Mouse (Mus musculus): ENCODE measurements around the gene Trcg1. TPM values are rescaled to one million over a fixed set of nuclear protein-coding genes. Genes with fewer than 3 reads are reported as not detected.

Gene Trcg1
- polyA plus RNA-seq, 1 experiment from 2014 or later = not detected

GRCm38 (mm10) chr9:57282686-57283085 lies 46.3 kb downstream of the Trcg1 start:
- 59% methylated on average over 3 of the region's 3 CpGs for WGBS (ENCODE audit: insufficient replicate concordance)
- Histone ChIP-seq H3K27me3 (replicated peaks) (peaks cover 40% of the 10 kb centered on the region), H3K4me3 (no peak overlapping the region), H3K9me3 (replicated peaks) (no peaks in the 10 kb centered on the region), H3K4me1 (peaks cover 36% of the 10 kb centered on the region), H3K36me3 (no peaks in the 10 kb centered on the region), H3K4me2 (no peak overlapping the region), H3K9ac (no peak overlapping the region), H3K27ac (no peak overlapping the region)
- no peak for ATAC-seq

GRCm38 (mm10) chr9:57283311-57283710 lies 47.0 kb downstream of the Trcg1 start:
- no peak overlapping the region for H3K4me3 ChIP-seq
- H3K27me3 ChIP-seq (replicated peaks) = peaks cover 40% of the 10 kb centered on the region
- no peaks in the 10 kb centered on the region for H3K9me3 ChIP-seq (replicated peaks)
- H3K36me3 ChIP-seq = no peaks in the 10 kb centered on the region
- no peak overlapping the region for H3K4me2 ChIP-seq
- 62% methylated on average over 4 of the region's 4 CpGs for WGBS (ENCODE audit: insufficient replicate concordance)
- H3K9ac ChIP-seq = no peak overlapping the region
- peaks cover 31% of the 10 kb centered on the region for H3K4me1 ChIP-seq
- ATAC-seq = no peak
- H3K27ac ChIP-seq = no peak overlapping the region

GRCm38 (mm10) chr9:57287183-57287582 lies 50.8 kb downstream of the Trcg1 start:
- H3K27ac ChIP-seq = no peak overlapping the region

GRCm38 (mm10) chr9:57294905-57295304 lies 58.5 kb downstream of the Trcg1 start:
- 53% methylated on average over 3 of the region's 3 CpGs for WGBS (ENCODE audit: insufficient replicate concordance)
- no peak overlapping the region for H3K4me2 ChIP-seq
- ATAC-seq = no peak

More at GRCm38 (mm10) chr9:57287183-57287582, 50.8 kb downstream of the Trcg1 start:
- 70% methylated on average over 6 of the region's 6 CpGs for WGBS (ENCODE audit: insufficient replicate concordance)
- Histone ChIP-seq H3K36me3 (no peaks in the 10 kb centered on the region), H3K4me2 (no peak overlapping the region), H3K4me1 (peaks cover 9% of the 10 kb centered on the region; the same call in 1 of the 2 replicates), H3K4me3 (no peak overlapping the region), H3K27me3 (replicated peaks) (peaks cover 20% of the 10 kb centered on the region), H3K9ac (no peak overlapping the region), H3K9me3 (replicated peaks) (no peaks in the 10 kb centered on the region)
- ATAC-seq = peak; percentile 50; the same call in 1 of the 2 replicates

GRCm38 (mm10) chr9:57295666-57296065 lies 59.3 kb downstream of the Trcg1 start:
- no peak overlapping the region for H3K4me2 ChIP-seq
- H3K4me3 ChIP-seq = no peak overlapping the region
- no peak overlapping the region for H3K9ac ChIP-seq
- WGBS (ENCODE audit: insufficient replicate concordance) = 57% methylated on average over 3 of the region's 3 CpGs
- no peaks in the 10 kb centered on the region for H3K36me3 ChIP-seq
- ATAC-seq = no peak
- 0 out of 2 replicates have a peak, but pooled peaks cover 4% of the 10 kb centered on the region for H3K27me3 ChIP-seq (replicated peaks)
- peaks cover 58% of the 10 kb centered on the region for H3K4me1 ChIP-seq
- H3K27ac ChIP-seq = no peak overlapping the region
- H3K9me3 ChIP-seq (replicated peaks) = no peaks in the 10 kb centered on the region

More at GRCm38 (mm10) chr9:57294905-57295304, 58.5 kb downstream of the Trcg1 start:
- Histone ChIP-seq H3K36me3 (no peaks in the 10 kb centered on the region), H3K27me3 (replicated peaks) (0 out of 2 replicates have a peak, but pooled peaks cover 4% of the 10 kb centered on the region), H3K9ac (no peak overlapping the region), H3K27ac (peak overlapping the region; percentile 11; the same call in 1 of the 2 replicates), H3K9me3 (replicated peaks) (no peaks in the 10 kb centered on the region), H3K4me1 (peaks cover 51% of the 10 kb centered on the region), H3K4me3 (no peak overlapping the region)

- H3K27ac ChIP-seq = peak overlapping the region; percentile 45; the same call in 1 of the 2 replicates
- peaks cover 64% of the 10 kb centered on the region for H3K4me1 ChIP-seq
- peak overlapping the region; percentile 27; the same call in 1 of the 2 replicates for H3K9ac ChIP-seq
- no peaks in the 10 kb centered on the region for H3K9me3 ChIP-seq (replicated peaks)
- no peak for ATAC-seq
- H3K36me3 ChIP-seq = no peaks in the 10 kb centered on the region
- 0 out of 2 replicates have a peak, but pooled peaks cover 4% of the 10 kb centered on the region for H3K27me3 ChIP-seq (replicated peaks)
- 0 out of 2 replicates have a peak overlapping the region, but pooled peaks have one; percentile 76 for H3K4me2 ChIP-seq
- 56% methylated on average over 8 of the region's 8 CpGs for WGBS (ENCODE audit: insufficient replicate concordance)
- H3K4me3 ChIP-seq = no peak overlapping the region
These were observed 59.9 kb downstream of the Trcg1 start for GRCm38 (mm10) chr9:57296277-57296676.

GRCm38 (mm10) chr9:57297938-57298337 lies 61.6 kb downstream of the Trcg1 start:
- Histone ChIP-seq H3K9me3 (replicated peaks) (no peaks in the 10 kb centered on the region), H3K9ac (peak overlapping the region; percentile 74), H3K27me3 (replicated peaks) (0 out of 2 replicates have a peak, but pooled peaks cover 4% of the 10 kb centered on the region), H3K4me2 (peak overlapping the region; percentile 76), H3K36me3 (no peaks in the 10 kb centered on the region), H3K27ac (peak overlapping the region; percentile 98), H3K4me3 (peak overlapping the region; percentile 47), H3K4me1 (peaks cover 78% of the 10 kb centered on the region)
- ATAC-seq = peak; percentile 14
- WGBS (ENCODE audit: insufficient replicate concordance) = 58% methylated on average over 2 of the region's 2 CpGs

Other genes starting within 250 kb of the Trcg1 start
- 7.4 and 8.0 TPM in 2 replicates for gene Ptpn9, start 241.6 kb upstream of the Trcg1 start, polyA plus RNA-seq (2016; fragmentation: Nextera tagmentation; extraction: Ambion mirVana)
- 20.2 and 20.5 TPM in 2 replicates for gene Sin3a, start 164.5 kb upstream of the Trcg1 start, polyA plus RNA-seq (2016; fragmentation: Nextera tagmentation; extraction: Ambion mirVana)
- 31.5 and 35.4 TPM in 2 replicates for gene Man2c1, start 105.9 kb upstream of the Trcg1 start, polyA plus RNA-seq (2016; fragmentation: Nextera tagmentation; extraction: Ambion mirVana)
- 2.2 and 2.5 TPM in 2 replicates for gene Neil1, start 88.3 kb upstream of the Trcg1 start, polyA plus RNA-seq (2016; fragmentation: Nextera tagmentation; extraction: Ambion mirVana)
- 62.8 and 64.2 TPM in 2 replicates for gene Commd4, start 78.2 kb upstream of the Trcg1 start, polyA plus RNA-seq (2016; fragmentation: Nextera tagmentation; extraction: Ambion mirVana)
- 22.2 and 23.4 TPM in 2 replicates for gene 1700017B05Rik, start 26.1 kb downstream of the Trcg1 start, polyA plus RNA-seq (2016; fragmentation: Nextera tagmentation; extraction: Ambion mirVana)
- gene Ppcdc, start 203.6 kb downstream of the Trcg1 start, polyA plus RNA-seq (2016; fragmentation: Nextera tagmentation; extraction: Ambion mirVana) = 13.8 and 15.6 TPM in 2 replicates
- 10.5 and 12.4 TPM in 2 replicates for gene Scamp5, start 231.5 kb downstream of the Trcg1 start, polyA plus RNA-seq (2016; fragmentation: Nextera tagmentation; extraction: Ambion mirVana)